8 mouse cellular contexts compared by ENCODE assay signal in the genomic region with DNA sequence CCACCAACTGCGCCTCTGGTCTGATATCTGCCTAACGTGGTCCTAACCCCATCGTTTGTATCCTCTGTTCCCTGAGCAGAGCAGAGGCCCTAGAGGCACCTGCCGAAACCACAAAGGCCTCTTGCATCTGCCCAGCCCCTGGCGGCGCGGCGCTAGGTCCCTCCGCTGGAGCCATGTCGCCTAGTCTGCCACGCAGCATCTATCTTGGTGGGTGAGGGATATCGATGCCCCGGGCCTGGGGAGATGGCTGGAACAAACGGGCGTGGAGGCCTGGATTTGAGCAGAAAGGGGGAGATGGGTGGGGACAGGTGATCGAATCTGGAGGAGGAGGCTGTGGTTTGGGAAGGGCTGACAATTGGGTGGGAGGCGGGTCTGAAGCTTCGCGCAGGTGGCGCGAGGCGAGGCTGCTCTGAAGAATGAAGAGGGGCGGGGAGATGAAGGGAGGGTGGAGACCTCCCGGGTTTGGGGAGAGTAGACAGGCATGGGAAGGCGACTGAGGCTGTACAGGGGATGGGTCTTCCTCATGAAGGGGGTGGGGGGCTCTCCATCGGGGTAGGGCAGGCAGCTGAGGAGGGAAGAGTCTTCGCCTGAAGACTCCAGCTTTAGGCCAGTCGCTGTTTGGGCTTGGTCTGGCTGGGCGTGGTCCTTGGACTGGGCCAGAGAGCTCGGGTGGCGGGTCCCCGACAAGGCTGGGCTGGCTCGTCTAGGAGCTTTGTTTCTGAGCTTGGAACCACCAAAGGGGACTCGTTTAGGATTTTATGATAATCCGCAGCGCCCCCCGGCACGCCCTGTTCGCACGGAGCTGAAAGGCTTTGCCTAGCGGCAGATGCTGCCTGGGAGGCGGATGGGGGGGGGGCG. TPM values are rescaled to one million over a fixed set of nuclear protein-coding genes. Genes with fewer than 3 reads are reported as not detected.
DNase-seq lines count a peak whose midpoint lies in the region; ATAC-seq and TF ChIP-seq lines count a peak whose summit lies in the region.

No protein-coding gene starts in this region.

- intact Hi-C loops in left cerebral cortex, adult 2 months (cut with DNase I): loop anchor here (10.0 kb wide), 1 partner anchor 172 kb away; a partner anchor contains a TSS

- H3K4me3 ChIP-seq in left cerebral cortex, adult 2 months: peak overlapping the region; percentile 60
- peak overlapping the region; percentile 54 for H3K4me3 ChIP-seq in embryonic facial prominence, embryonic 14.5 days (ENCODE audit: low read depth, low read length)
- peak overlapping the region; percentile 56 for H3K4me3 ChIP-seq in hindbrain, postnatal 0 days (ENCODE audit: low read length)

- WGBS in embryonic facial prominence, embryonic 14.5 days: 1% methylated on average over 37 of the region's 43 CpGs
- WGBS in hindbrain, postnatal 0 days: under 1% methylated on average over 43 of the region's 43 CpGs

- ATAC-seq in embryonic facial prominence, embryonic 14.5 days (ENCODE audit: low read depth): peak; percentile 45
- ATAC-seq in hindbrain, postnatal 0 days: peak; percentile 65

- peak overlapping the region; percentile 48 for H3K27ac ChIP-seq in left cerebral cortex, adult 2 months
- no peak overlapping the region; the same call in 1 of the 2 replicates for H3K27ac ChIP-seq in embryonic facial prominence, embryonic 14.5 days (replicated peaks; ENCODE audit: low read depth, low read length)
- H3K27ac ChIP-seq in hindbrain, postnatal 0 days: peak overlapping the region; percentile 92

- H3K9ac ChIP-seq in embryonic facial prominence, embryonic 14.5 days (ENCODE audit: low read depth, low read length): peak overlapping the region; percentile 61
- H3K9ac ChIP-seq in hindbrain, postnatal 0 days (replicated peaks; ENCODE audit: low read length): peak overlapping the region; percentile 79

- peak overlapping the region; percentile 86 for H3K4me2 ChIP-seq in embryonic facial prominence, embryonic 14.5 days (ENCODE audit: low read depth, low read length)
- H3K4me2 ChIP-seq in hindbrain, postnatal 0 days (ENCODE audit: low read depth, low read length): peak overlapping the region; percentile 70

- H3K4me1 ChIP-seq in embryonic facial prominence, embryonic 14.5 days (ENCODE audit: control insufficient read depth, insufficient read depth, low read length): peaks cover 23% of the 10 kb centered on the region; the same call in 1 of the 2 replicates
- no peaks in the 10 kb centered on the region for H3K4me1 ChIP-seq in hindbrain, postnatal 0 days (ENCODE audit: insufficient read depth, low read length)

- peak; percentile 14 to 21 for DNase-seq in left cerebral cortex, adult 2 months (ENCODE audit: extremely low spot score in 1 of 2, low spot score in 2 of 2)
- no peak for DNase-seq in left cerebral cortex, adult 18-20 months (ENCODE audit: low spot score in 2 of 2)
- peak; percentile 88 for DNase-seq in brain, embryonic 14.5 days (ENCODE audit: low read depth)
- DNase-seq in embryonic facial prominence, embryonic 14.5 days (ENCODE audit: low spot score): peak; percentile 61
- DNase-seq in hindbrain, postnatal 0 days (ENCODE audit: low spot score): peak; percentile 85
- DNase-seq in mesoderm, embryonic 11.5 days (ENCODE audit: low read depth, low spot score): peak; percentile 58
- DNase-seq in testis, postnatal 10 days (ENCODE audit: low spot score): peak; percentile 60
- DNase-seq in adrenal gland, adult 18-20 months (ENCODE audit: low spot score in 2 of 2): no peak

- no peak for TF ChIP-seq CTCF in left cerebral cortex, adult 2 months (IDR thresholded peaks at IDR 0.05)
- no peak for TF ChIP-seq CTCF in brain, embryonic 14.5 days (IDR thresholded peaks at IDR 0.05; ENCODE audit: borderline replicate concordance, extremely low read depth, insufficient read depth, insufficient read length)
- TF ChIP-seq CTCF in hindbrain, postnatal 0 days (IDR thresholded peaks at IDR 0.05; ENCODE audit: low read depth): peak; percentile 21; the same call in 1 of the 2 replicates

- peak; percentile 33; the same call in 1 of the 2 replicates for TF ChIP-seq POLR2A in brain, embryonic 14.5 days (IDR thresholded peaks at IDR 0.05; ENCODE audit: borderline replicate concordance, extremely low read depth, insufficient read depth, insufficient read length, poor library complexity, severe bottlenecking)

- no peaks in the 10 kb centered on the region for H3K9me3 ChIP-seq in embryonic facial prominence, embryonic 14.5 days (ENCODE audit: control insufficient read depth, low read length)
- no peaks in the 10 kb centered on the region for H3K9me3 ChIP-seq in hindbrain, postnatal 0 days (ENCODE audit: low read length)

- peaks cover 50% of the 10 kb centered on the region for H3K27me3 ChIP-seq in embryonic facial prominence, embryonic 14.5 days (replicated peaks; ENCODE audit: control insufficient read depth, insufficient read depth, low read length)
- no peaks in the 10 kb centered on the region for H3K27me3 ChIP-seq in hindbrain, postnatal 0 days (ENCODE audit: insufficient read depth, low read length)

- H3K36me3 ChIP-seq in embryonic facial prominence, embryonic 14.5 days (ENCODE audit: control insufficient read depth, insufficient read depth, low read length): no peaks in the 10 kb centered on the region
- H3K36me3 ChIP-seq in hindbrain, postnatal 0 days (ENCODE audit: insufficient read depth, low read length): no peaks in the 10 kb centered on the region

RNA-seq across cellular contexts. Expression of a gene that starts 1.3 kb away (rescaled TPM):
- total RNA-seq in left cerebral cortex, adult 2 months (2021): 10 to 100 TPM; 21.2 to 27.3 TPM
- 10 to 100 TPM; 18.2 to 20.6 TPM for total RNA-seq in left cerebral cortex, adult 18-20 months (2021)
- polyA plus RNA-seq in brain, embryonic 14.5 days (2012; rRNA removed): 368 and 444 TPM in 2 replicates
- polyA plus RNA-seq in embryonic facial prominence, embryonic 14.5 days (2014; fragmentation: Nextera tagmentation; extraction: Ambion mirVana): 17.0 and 17.5 TPM in 2 replicates
- total RNA-seq in hindbrain, postnatal 0 days (2014; rRNA removed): 261 and 286 TPM in 2 replicates
- 120 and 148 TPM in 2 replicates for polyA plus RNA-seq in hindbrain, postnatal 0 days (2015; fragmentation: Nextera tagmentation; extraction: Ambion mirVana)
- total RNA-seq in adrenal gland, adult 18-20 months (2021): 1 to 10 TPM; 1.7 to 1.8 TPM

RNA-seq across cellular contexts. Expression of a gene that starts 46.1 kb away (rescaled TPM):
- total RNA-seq in left cerebral cortex, adult 2 months (2021): 1 to 10 TPM; 5.5 to 6.2 TPM
- total RNA-seq in left cerebral cortex, adult 18-20 months (2021): 1 to 10 TPM; 2.8 to 5.3 TPM
- 55.9 and 105 TPM in 2 replicates for polyA plus RNA-seq in brain, embryonic 14.5 days (2012; rRNA removed)
- polyA plus RNA-seq in embryonic facial prominence, embryonic 14.5 days (2014; fragmentation: Nextera tagmentation; extraction: Ambion mirVana): 209 and 251 TPM in 2 replicates
- 27.8 and 28.1 TPM in 2 replicates for total RNA-seq in hindbrain, postnatal 0 days (2014; rRNA removed)
- polyA plus RNA-seq in hindbrain, postnatal 0 days (2015; fragmentation: Nextera tagmentation; extraction: Ambion mirVana): 53.4 and 63.2 TPM in 2 replicates
- total RNA-seq in adrenal gland, adult 18-20 months (2021): 1 to 10 TPM; 6.5 to 7.6 TPM

Comparison
In these comparisons a context has a peak if more than half of its experiments do, and no peak if none do; other contexts are left out.
1. DNase-seq: peak in left cerebral cortex, adult 2 months (2 of 2), brain, embryonic 14.5 days (single experiment), embryonic facial prominence, embryonic 14.5 days (single experiment), hindbrain, postnatal 0 days (single experiment), mesoderm, embryonic 11.5 days (single experiment) and testis, postnatal 10 days (single experiment); none in left cerebral cortex, adult 18-20 months (0 of 2) and adrenal gland, adult 18-20 months (0 of 2).
2. Peak in every context shown above with its lines, with median percentiles within 50 percentile points of each other: H3K4me3 ChIP-seq.